Mouse (Mus musculus) forebrain, embryonic 10.5 days (tissue): ENCODE results near the gene Grk6. TPM values are rescaled to one million over a fixed set of nuclear protein-coding genes. Genes with fewer than 3 reads are reported as not detected.

Source experiments
- DNase-seq: peaks from one replicate; pipeline ENCODE4 v3.0.0-alpha.2; 2017; ENCODE audit warnings: low spot score; ENCODE audit errors: extremely low spot score
- H3K27ac ChIP-seq: fragments of 300-500 bp; sonication (generic); 2 replicates; pipeline ENCODE4 v1.5.1; 2016; ENCODE audit warnings: mild to moderate bottlenecking
- H3K27me3 ChIP-seq: fragments of 300-500 bp; sonication (generic); 2 replicates; pipeline ENCODE4 v1.6.1; 2016; ENCODE audit warnings: mild to moderate bottlenecking; ENCODE audit not compliant: poor library complexity, severe bottlenecking
- H3K36me3 ChIP-seq: fragments of 300-500 bp; sonication (generic); replicated peaks from 2 replicates; pipeline ENCODE4 v1.6.1; 2016; ENCODE audit warnings: mild to moderate bottlenecking, moderate library complexity
- H3K4me1 ChIP-seq: fragments of 300-500 bp; sonication (generic); 2 replicates; pipeline ENCODE4 v1.6.1; 2016
- H3K4me3 ChIP-seq: fragments of 300-500 bp; sonication (generic); 2 replicates; pipeline ENCODE4 v1.5.1; 2016; ENCODE audit warnings: mild to moderate bottlenecking, moderate library complexity
- H3K9me3 ChIP-seq: fragments of 300-500 bp; sonication (generic); 2 replicates; pipeline ENCODE4 v1.6.1; 2016; ENCODE audit warnings: mild to moderate bottlenecking, moderate library complexity
- WGBS: fragments of 180-500 bp; shearing (Covaris S2); methylation state at CpG from one replicate; pipeline ENCODE4 v1.1.7; 2016; 5-methylcytosine and 5-hydroxymethylcytosine counted together
- polyA plus RNA-seq: library from polyadenylated mRNA; unstranded; fragments of >200 nt; fragmentation: Nextera tagmentation; extraction: Ambion mirVana; gene quantifications from 2 replicates; pipeline ENCODE4 v1.2.1, GENCODE M21; 2016

The Grk6 gene
- polyA plus RNA-seq, 1 experiment from 2014 or later, result 44.8 TPM

GRCm38 (mm10) chr13:55483593-55483992 is 38.7 kb downstream of the Grk6 start:
- 44% methylated on average over 15 of the region's 15 CpGs for WGBS
- H3K36me3 ChIP-seq, result peaks cover 66% of the 10 kb centered on the region
- H3K4me1 ChIP-seq, result peaks cover 62% of the 10 kb centered on the region
- H3K27me3 ChIP-seq, result no peaks in the 10 kb centered on the region
- peak; percentile 71 for DNase-seq
- H3K27ac ChIP-seq, result peak overlapping the region; percentile 100
- no peaks in the 10 kb centered on the region for H3K9me3 ChIP-seq
- peak overlapping the region; percentile 98 for H3K4me3 ChIP-seq

GRCm38 (mm10) chr13:55484520-55485088 is 39.7 kb downstream of the Grk6 start:
- peak overlapping the region; percentile 98 for H3K4me3 ChIP-seq
- peaks cover 55% of the 10 kb centered on the region for H3K36me3 ChIP-seq
- H3K27me3 ChIP-seq, result no peaks in the 10 kb centered on the region
- DNase-seq, result no peak
- peak overlapping the region; percentile 100 for H3K27ac ChIP-seq
- H3K4me1 ChIP-seq, result peaks cover 69% of the 10 kb centered on the region
- 21% methylated on average over 7 of the region's 7 CpGs for WGBS
- no peaks in the 10 kb centered on the region for H3K9me3 ChIP-seq

GRCm38 (mm10) chr13:55486029-55486794 is 41.3 kb downstream of the Grk6 start:
- peak overlapping the region; percentile 98 for H3K4me3 ChIP-seq
- H3K27ac ChIP-seq, result peak overlapping the region; percentile 100
- DNase-seq, result no peak
- peaks cover 72% of the 10 kb centered on the region for H3K4me1 ChIP-seq
- WGBS, result 42% methylated on average over 14 of the region's 14 CpGs
- no peaks in the 10 kb centered on the region for H3K9me3 ChIP-seq
- peaks cover 39% of the 10 kb centered on the region for H3K36me3 ChIP-seq
- H3K27me3 ChIP-seq, result no peaks in the 10 kb centered on the region

- 0% methylated on average over 29 of the region's 29 CpGs for WGBS
- peak; percentile 72 for DNase-seq
- H3K27ac ChIP-seq, result peak overlapping the region; percentile 100
- H3K36me3 ChIP-seq, result peaks cover 31% of the 10 kb centered on the region
- peaks cover 3% of the 10 kb centered on the region; the same call in 1 of the 2 replicates for H3K27me3 ChIP-seq
- peak overlapping the region; percentile 98 for H3K4me3 ChIP-seq
- H3K9me3 ChIP-seq, result no peaks in the 10 kb centered on the region
- H3K4me1 ChIP-seq, result peaks cover 74% of the 10 kb centered on the region
Measured at GRCm38 (mm10) chr13:55486916-55487577, 42.2 kb downstream of the Grk6 start.

GRCm38 (mm10) chr13:55487578-55488498 is 43.0 kb downstream of the Grk6 start, which contains the start of gene Dbn1:
TSS of gene Dbn1 (minus strand) at chr13:55488111.
- peak; percentile 77 for DNase-seq
- Histone ChIP-seq H3K4me1 (peaks cover 68% of the 10 kb centered on the region), H3K36me3 (peaks cover 23% of the 10 kb centered on the region), H3K27me3 (peaks cover 7% of the 10 kb centered on the region; the same call in 1 of the 2 replicates), H3K27ac (peak within 1 kb of the TSS; percentile 100), H3K4me3 (peak within 1 kb of the TSS; percentile 98), H3K9me3 (no peaks in the 10 kb centered on the region)
- WGBS, result under 1% methylated on average over 73 of the region's 83 CpGs

- Histone ChIP-seq H3K27ac (peak overlapping the region; percentile 66), H3K36me3 (peaks cover 20% of the 10 kb centered on the region), H3K9me3 (no peaks in the 10 kb centered on the region), H3K27me3 (peaks cover 13% of the 10 kb centered on the region; the same call in 1 of the 2 replicates), H3K4me1 (peaks cover 42% of the 10 kb centered on the region), H3K4me3 (0 out of 2 replicates have a peak overlapping the region, but pooled peaks have one; percentile 1)
- no peak for DNase-seq
- 19% methylated on average over 2 of the region's 2 CpGs for WGBS
Measured at GRCm38 (mm10) chr13:55494257-55494656, 49.4 kb downstream of the Grk6 start.

- Histone ChIP-seq H3K4me1 (peaks cover 42% of the 10 kb centered on the region), H3K27ac (peak overlapping the region; percentile 66)
Measured at GRCm38 (mm10) chr13:55494883-55495621, 50.2 kb downstream of the Grk6 start.

GRCm38 (mm10) chr13:55495702-55496101 is 50.8 kb downstream of the Grk6 start:
- 22% methylated on average over 4 of the region's 4 CpGs for WGBS
- DNase-seq, result peak; percentile 28

More at GRCm38 (mm10) chr13:55494883-55495621, 50.2 kb downstream of the Grk6 start:
- H3K9me3 ChIP-seq, result no peaks in the 10 kb centered on the region
- peaks cover 13% of the 10 kb centered on the region; the same call in 1 of the 2 replicates for H3K27me3 ChIP-seq
- peak overlapping the region; percentile 6; the same call in 1 of the 2 replicates for H3K4me3 ChIP-seq
- H3K36me3 ChIP-seq, result peaks cover 24% of the 10 kb centered on the region
- 25% methylated on average over 18 of the region's 18 CpGs for WGBS
- DNase-seq, result no peak

GRCm38 (mm10) chr13:55496661-55497060 is 51.8 kb downstream of the Grk6 start:
- no peak for DNase-seq
- Histone ChIP-seq H3K9me3 (no peaks in the 10 kb centered on the region), H3K27ac (peak overlapping the region; percentile 59), H3K36me3 (peaks cover 40% of the 10 kb centered on the region), H3K4me1 (peaks cover 37% of the 10 kb centered on the region), H3K4me3 (no peak overlapping the region), H3K27me3 (peaks cover 13% of the 10 kb centered on the region; the same call in 1 of the 2 replicates)
- 92% methylated on average over 6 of the region's 6 CpGs for WGBS

More at GRCm38 (mm10) chr13:55495702-55496101, 50.8 kb downstream of the Grk6 start:
- Histone ChIP-seq H3K27me3 (peaks cover 13% of the 10 kb centered on the region; the same call in 1 of the 2 replicates), H3K4me1 (peaks cover 42% of the 10 kb centered on the region), H3K27ac (peak overlapping the region; percentile 59), H3K4me3 (no peak overlapping the region), H3K9me3 (no peaks in the 10 kb centered on the region), H3K36me3 (peaks cover 31% of the 10 kb centered on the region)

GRCm38 (mm10) chr13:55498906-55499305 is 54.0 kb downstream of the Grk6 start:
- WGBS, result 55% methylated on average over 11 of the region's 11 CpGs
- H3K36me3 ChIP-seq, result peaks cover 62% of the 10 kb centered on the region
- DNase-seq, result no peak

GRCm38 (mm10) chr13:55500575-55500974 is 55.7 kb downstream of the Grk6 start:
- Histone ChIP-seq H3K9me3 (no peaks in the 10 kb centered on the region), H3K4me3 (no peak overlapping the region), H3K4me1 (peaks cover 19% of the 10 kb centered on the region), H3K27me3 (no peaks in the 10 kb centered on the region), H3K36me3 (peaks cover 79% of the 10 kb centered on the region), H3K27ac (no peak overlapping the region)
- no peak for DNase-seq
- 87% methylated on average over 10 of the region's 10 CpGs for WGBS

More at GRCm38 (mm10) chr13:55498906-55499305, 54.0 kb downstream of the Grk6 start:
- no peak overlapping the region for H3K4me3 ChIP-seq
- peaks cover 36% of the 10 kb centered on the region for H3K4me1 ChIP-seq
- no peak overlapping the region for H3K27ac ChIP-seq
- no peaks in the 10 kb centered on the region for H3K9me3 ChIP-seq
- peaks cover 6% of the 10 kb centered on the region; the same call in 1 of the 2 replicates for H3K27me3 ChIP-seq
